Mouse (Mus musculus): ENCODE measurements at regions not wholly inside any gene's neighbourhood (a gene's known extent, or its start where the extent isn't known, plus 50 kb on each side); places are given as distances from the start of the nearest gene placed in this dataset.
A peak's percentile ranks its signal among the peaks of the same experiment; 100 is the strongest.
"Not testable (repeated sequence)": the region's sequence is repeated elsewhere in the genome, so short reads cannot be mapped to it uniquely, and the experiment has no call there.

DNA sequence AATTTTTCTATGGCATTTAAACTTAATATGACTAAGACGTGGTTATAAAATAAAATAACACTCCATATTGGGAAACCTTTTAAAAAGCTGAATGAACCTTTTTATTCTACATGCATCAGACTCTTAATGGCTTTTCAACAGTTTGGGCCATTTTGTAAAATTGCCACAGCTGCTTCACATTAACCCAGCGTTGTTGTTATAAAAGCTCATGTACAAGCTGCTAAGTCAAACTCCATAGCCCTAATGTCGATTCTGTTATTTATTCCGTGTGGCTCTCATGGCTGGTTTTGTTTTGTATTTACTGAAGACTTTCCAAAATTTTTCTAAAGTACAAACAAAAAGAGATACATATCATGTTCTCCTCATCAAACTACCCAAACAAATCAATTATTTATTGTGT, 268.1 kb upstream of the Hand2 start:
- ATAC-seq (ENCODE audit: low read depth): no peak
- Histone ChIP-seq H3K4me2 (ENCODE audit: low read depth, low read length) (no peak overlapping the region), H3K4me3 (ENCODE audit: low read depth, low read length) (no peak overlapping the region)

DNA sequence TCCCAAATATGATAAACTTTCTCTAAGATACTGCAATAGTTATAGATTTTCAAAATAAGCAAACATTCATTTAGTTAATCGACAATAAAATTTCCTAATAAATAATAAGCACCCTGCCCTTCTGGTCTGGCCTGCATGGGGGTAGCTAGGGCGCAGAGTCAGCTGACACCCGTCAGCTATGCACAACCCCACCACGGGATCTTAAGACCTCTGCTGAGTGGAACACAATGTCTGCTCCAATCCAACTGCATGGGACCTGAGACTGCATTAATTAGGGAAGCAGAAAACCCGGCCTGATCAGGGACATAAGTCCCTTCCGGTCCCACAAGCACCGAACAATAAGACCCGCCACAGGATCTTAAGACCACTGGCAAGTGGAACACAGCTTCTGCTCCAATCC, 243.8 kb upstream of the Hand2 start:
- Histone ChIP-seq H3K4me1 (ENCODE audit: control insufficient read depth, insufficient read depth, low read length) (no peaks in the 10 kb centered on the region), H3K9me3 (ENCODE audit: control insufficient read depth, low read length) (no peaks in the 10 kb centered on the region)
- DNase-seq (ENCODE audit: low spot score): no peak

More for the DNA sequence above, 268.1 kb upstream of the Hand2 start:
- H3K36me3 ChIP-seq (ENCODE audit: control insufficient read depth, insufficient read depth, low read length): no peaks in the 10 kb centered on the region
- DNase-seq (ENCODE audit: low spot score): peak; percentile 27
- no peak overlapping the region for H3K9ac ChIP-seq (ENCODE audit: low read depth, low read length)
- 34% methylated on average over 4 of the region's 4 CpGs for WGBS
- H3K27me3 ChIP-seq (replicated peaks; ENCODE audit: control insufficient read depth, insufficient read depth, low read length): no peaks in the 10 kb centered on the region
- no peak overlapping the region for H3K27ac ChIP-seq (replicated peaks; ENCODE audit: low read depth, low read length)
- H3K4me1 ChIP-seq (ENCODE audit: control insufficient read depth, insufficient read depth, low read length): no peaks in the 10 kb centered on the region
- no peaks in the 10 kb centered on the region for H3K9me3 ChIP-seq (ENCODE audit: control insufficient read depth, low read length)

DNA sequence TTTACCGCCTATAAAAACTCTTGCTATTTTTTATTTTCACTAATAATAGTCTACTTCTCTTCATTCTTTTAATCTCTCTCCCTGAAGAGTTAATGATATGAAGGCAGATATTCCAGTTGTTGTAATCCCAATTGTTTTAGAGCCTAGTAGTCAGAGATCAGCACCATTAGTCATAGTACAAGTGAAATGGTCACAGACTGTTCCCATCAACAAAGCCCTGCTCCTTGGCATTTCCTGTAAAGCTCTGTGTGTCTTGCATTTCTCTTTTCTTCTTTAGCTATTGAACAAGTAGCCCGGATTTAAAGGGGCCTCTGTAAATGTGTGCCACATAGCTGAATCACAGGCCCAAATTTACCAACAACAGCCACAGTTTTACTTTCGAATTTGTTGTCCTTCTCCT, 234.0 kb upstream of the Hand2 start:
- Histone ChIP-seq H3K27ac (replicated peaks; ENCODE audit: low read depth, low read length) (no peak overlapping the region), H3K36me3 (ENCODE audit: control insufficient read depth, insufficient read depth, low read length) (no peaks in the 10 kb centered on the region), H3K9me3 (ENCODE audit: control insufficient read depth, low read length) (no peaks in the 10 kb centered on the region), H3K4me3 (ENCODE audit: low read depth, low read length) (no peak overlapping the region), H3K4me2 (ENCODE audit: low read depth, low read length) (no peak overlapping the region), H3K27me3 (replicated peaks; ENCODE audit: control insufficient read depth, insufficient read depth, low read length) (no peaks in the 10 kb centered on the region), H3K9ac (ENCODE audit: low read depth, low read length) (no peak overlapping the region), H3K4me1 (ENCODE audit: control insufficient read depth, insufficient read depth, low read length) (no peaks in the 10 kb centered on the region)
- WGBS: 65% methylated on average over 3 of the region's 3 CpGs
- no peak for ATAC-seq (ENCODE audit: low read depth)
- DNase-seq (ENCODE audit: low spot score): no peak

More for the DNA sequence above, 243.8 kb upstream of the Hand2 start:
- ATAC-seq (ENCODE audit: low read depth): no peak
- H3K4me2 ChIP-seq (ENCODE audit: low read depth, low read length): no peak overlapping the region
- no peak overlapping the region for H3K9ac ChIP-seq (ENCODE audit: low read depth, low read length)
- WGBS: 86% methylated on average over 8 of the region's 8 CpGs
- H3K4me3 ChIP-seq (ENCODE audit: low read depth, low read length): no peak overlapping the region
- no peaks in the 10 kb centered on the region for H3K27me3 ChIP-seq (replicated peaks; ENCODE audit: control insufficient read depth, insufficient read depth, low read length)
- H3K27ac ChIP-seq (replicated peaks; ENCODE audit: low read depth, low read length): no peak overlapping the region
- no peaks in the 10 kb centered on the region for H3K36me3 ChIP-seq (ENCODE audit: control insufficient read depth, insufficient read depth, low read length)

DNA sequence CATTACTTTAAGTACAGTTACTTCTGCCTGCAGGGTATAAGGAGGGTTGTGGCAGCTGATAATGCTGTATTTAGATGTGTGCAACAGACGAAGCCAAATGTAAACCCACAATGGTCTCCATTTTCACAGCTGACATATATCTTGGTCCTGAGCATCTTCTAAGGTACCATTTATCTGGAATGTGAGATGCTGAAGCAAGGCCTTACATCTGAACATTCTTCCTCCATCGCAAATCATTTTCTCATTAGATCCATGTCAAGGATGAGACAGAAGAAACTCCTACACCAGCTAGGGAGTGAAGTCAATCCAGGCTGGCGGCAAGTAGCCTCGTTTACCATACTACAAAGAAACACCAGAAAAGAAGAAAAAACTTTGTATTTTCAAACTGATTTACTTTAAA, 228.4 kb upstream of the Hand2 start:
- Histone ChIP-seq H3K9ac (ENCODE audit: low read depth, low read length) (no peak overlapping the region), H3K27me3 (replicated peaks; ENCODE audit: control insufficient read depth, insufficient read depth, low read length) (no peaks in the 10 kb centered on the region), H3K4me1 (ENCODE audit: control insufficient read depth, insufficient read depth, low read length) (no peaks in the 10 kb centered on the region), H3K36me3 (ENCODE audit: control insufficient read depth, insufficient read depth, low read length) (no peaks in the 10 kb centered on the region), H3K4me2 (ENCODE audit: low read depth, low read length) (no peak overlapping the region), H3K27ac (replicated peaks; ENCODE audit: low read depth, low read length) (no peak overlapping the region), H3K4me3 (ENCODE audit: low read depth, low read length) (no peak overlapping the region), H3K9me3 (ENCODE audit: control insufficient read depth, low read length) (no peaks in the 10 kb centered on the region)
- WGBS: 85% methylated on average over 4 of the region's 4 CpGs
- no peak for ATAC-seq (ENCODE audit: low read depth)
- DNase-seq (ENCODE audit: low spot score): no peak

DNA sequence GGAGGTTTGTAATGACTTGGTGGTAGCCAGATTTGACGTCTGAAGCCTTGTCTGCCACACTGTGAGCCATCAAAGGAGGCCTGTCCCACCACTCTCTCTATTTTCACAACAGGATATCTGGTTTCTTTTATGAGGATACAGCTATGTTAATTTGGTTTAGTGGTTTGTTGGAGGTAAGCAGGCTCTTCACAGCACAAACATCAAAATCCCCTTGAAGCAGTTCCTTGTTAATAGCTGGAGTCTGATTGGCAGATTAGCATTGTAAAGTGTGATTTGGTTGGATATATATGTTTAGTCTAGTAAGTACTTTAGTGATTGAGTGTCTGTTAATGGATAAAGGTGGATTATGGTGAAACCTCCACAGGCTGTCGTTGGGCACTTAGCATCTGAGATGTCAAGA, 225.6 kb upstream of the Hand2 start:
- no peak overlapping the region for H3K4me3 ChIP-seq (ENCODE audit: low read depth, low read length)
- DNase-seq (ENCODE audit: low spot score): no peak
- H3K27me3 ChIP-seq (replicated peaks; ENCODE audit: control insufficient read depth, insufficient read depth, low read length): no peaks in the 10 kb centered on the region
- no peaks in the 10 kb centered on the region for H3K9me3 ChIP-seq (ENCODE audit: control insufficient read depth, low read length)
- H3K4me1 ChIP-seq (ENCODE audit: control insufficient read depth, insufficient read depth, low read length): no peaks in the 10 kb centered on the region
- ATAC-seq (ENCODE audit: low read depth): no peak
- WGBS: 33% methylated on average over 2 of the region's 2 CpGs
- no peak overlapping the region for H3K27ac ChIP-seq (replicated peaks; ENCODE audit: low read depth, low read length)
- H3K9ac ChIP-seq (ENCODE audit: low read depth, low read length): no peak overlapping the region
- H3K4me2 ChIP-seq (ENCODE audit: low read depth, low read length): no peak overlapping the region
- no peaks in the 10 kb centered on the region for H3K36me3 ChIP-seq (ENCODE audit: control insufficient read depth, insufficient read depth, low read length)

DNA sequence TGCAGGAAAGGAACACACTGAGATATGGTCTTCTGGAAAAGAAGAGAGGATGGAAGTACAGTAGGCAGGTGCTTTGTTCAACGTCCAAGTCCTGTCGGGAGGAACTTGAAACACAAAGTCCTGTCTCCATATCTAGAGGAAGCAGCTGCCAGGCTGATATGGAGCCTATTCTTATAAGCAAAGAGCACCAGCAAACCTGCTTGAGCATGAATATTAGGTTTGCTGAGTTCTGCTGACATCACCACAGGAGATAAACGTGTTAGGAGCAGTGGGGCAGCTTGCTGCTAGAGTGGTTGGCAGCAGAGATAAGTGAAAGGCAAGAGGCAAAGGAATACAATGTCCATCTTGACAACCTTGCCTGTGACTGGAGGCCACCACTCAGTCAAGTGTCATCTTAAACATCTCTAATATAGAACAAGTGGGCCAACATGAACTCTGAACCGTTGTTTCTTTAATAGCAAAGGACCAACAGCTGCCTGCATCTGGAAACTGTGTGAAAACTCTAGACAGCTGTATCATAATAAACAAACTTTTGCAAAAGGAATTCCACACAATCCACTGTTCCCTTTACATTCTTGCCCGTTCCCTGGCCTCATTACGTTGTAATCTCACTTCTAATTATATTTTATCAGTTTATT, 209.9 kb upstream of the Hand2 start:
- not testable (repeated sequence) for H3K4me3 ChIP-seq (ENCODE audit: low read depth, low read length); H3K4me2 ChIP-seq (ENCODE audit: low read depth, low read length); H3K36me3 ChIP-seq (ENCODE audit: control insufficient read depth, insufficient read depth, low read length); H3K27me3 ChIP-seq (replicated peaks; ENCODE audit: control insufficient read depth, insufficient read depth, low read length); H3K9ac ChIP-seq (ENCODE audit: low read depth, low read length); H3K9me3 ChIP-seq (ENCODE audit: control insufficient read depth, low read length); ATAC-seq (ENCODE audit: low read depth); H3K4me1 ChIP-seq (ENCODE audit: control insufficient read depth, insufficient read depth, low read length); DNase-seq (ENCODE audit: low spot score); H3K27ac ChIP-seq (replicated peaks; ENCODE audit: low read depth, low read length)
- 42% methylated on average over 2 of the region's 6 CpGs for WGBS

DNA sequence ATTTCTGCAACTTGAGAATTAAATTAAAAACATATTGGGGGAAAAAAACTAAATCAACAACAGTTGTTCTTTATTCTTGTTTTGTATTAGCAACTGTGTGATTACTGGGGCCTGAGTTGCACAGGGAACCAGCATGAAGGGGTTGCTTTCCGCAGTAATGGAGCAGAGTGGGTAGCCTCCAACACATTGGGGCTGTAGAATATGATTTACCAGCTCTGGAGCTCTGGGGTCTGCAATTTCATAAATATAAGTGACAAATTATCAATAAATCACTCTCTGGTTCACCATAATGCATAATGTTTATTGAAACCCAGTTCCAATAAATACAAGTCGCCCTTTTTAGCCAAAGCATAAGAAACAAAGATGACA, 209.4 kb upstream of the Hand2 start:
- Histone ChIP-seq H3K9me3 (ENCODE audit: control insufficient read depth, low read length) (peaks cover 4% of the 10 kb centered on the region; the same call in 1 of the 2 replicates), H3K27me3 (replicated peaks; ENCODE audit: control insufficient read depth, insufficient read depth, low read length) (no peaks in the 10 kb centered on the region), H3K4me1 (ENCODE audit: control insufficient read depth, insufficient read depth, low read length) (no peaks in the 10 kb centered on the region), H3K27ac (replicated peaks; ENCODE audit: low read depth, low read length) (no peak overlapping the region), H3K4me3 (ENCODE audit: low read depth, low read length) (no peak overlapping the region), H3K4me2 (ENCODE audit: low read depth, low read length) (no peak overlapping the region), H3K36me3 (ENCODE audit: control insufficient read depth, insufficient read depth, low read length) (no peaks in the 10 kb centered on the region), H3K9ac (ENCODE audit: low read depth, low read length) (no peak overlapping the region)
- 44% methylated on average over 2 of the region's 2 CpGs for WGBS
- DNase-seq (ENCODE audit: low spot score) (no peak), ATAC-seq (ENCODE audit: low read depth) (no peak)

DNA sequence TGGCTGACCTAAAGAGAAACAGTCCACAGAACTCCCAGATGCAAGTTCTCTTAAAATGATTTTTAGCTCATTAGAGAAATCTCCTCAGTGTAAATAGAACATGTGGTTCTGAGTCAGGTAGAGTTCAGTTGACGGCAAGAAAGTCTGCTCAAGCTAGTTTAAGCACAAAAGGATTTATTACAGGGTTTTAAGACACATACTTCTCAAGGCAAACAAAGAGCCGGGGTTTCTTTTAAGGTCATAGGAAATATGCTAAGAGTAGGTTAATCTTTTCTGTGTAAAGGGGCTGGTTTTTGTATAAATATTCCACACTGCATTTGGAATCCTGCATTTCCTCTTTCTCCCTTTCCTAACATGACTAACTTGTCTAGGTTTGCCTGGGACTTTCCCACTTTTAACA, 206.9 kb upstream of the Hand2 start:
- ATAC-seq (ENCODE audit: low read depth) (no peak), DNase-seq (ENCODE audit: low spot score) (no peak)
- WGBS: 64% methylated on average over 2 of the region's 2 CpGs
- no peaks in the 10 kb centered on the region for H3K27me3 ChIP-seq (replicated peaks; ENCODE audit: control insufficient read depth, insufficient read depth, low read length)
- H3K4me1 ChIP-seq (ENCODE audit: control insufficient read depth, insufficient read depth, low read length): no peaks in the 10 kb centered on the region
- H3K4me3 ChIP-seq (ENCODE audit: low read depth, low read length): no peak overlapping the region
- no peak overlapping the region for H3K27ac ChIP-seq (replicated peaks; ENCODE audit: low read depth, low read length)
- H3K9ac ChIP-seq (ENCODE audit: low read depth, low read length): no peak overlapping the region
- H3K36me3 ChIP-seq (ENCODE audit: control insufficient read depth, insufficient read depth, low read length): no peaks in the 10 kb centered on the region
- H3K9me3 ChIP-seq (ENCODE audit: control insufficient read depth, low read length): peaks cover 4% of the 10 kb centered on the region; the same call in 1 of the 2 replicates
- H3K4me2 ChIP-seq (ENCODE audit: low read depth, low read length): no peak overlapping the region

DNA sequence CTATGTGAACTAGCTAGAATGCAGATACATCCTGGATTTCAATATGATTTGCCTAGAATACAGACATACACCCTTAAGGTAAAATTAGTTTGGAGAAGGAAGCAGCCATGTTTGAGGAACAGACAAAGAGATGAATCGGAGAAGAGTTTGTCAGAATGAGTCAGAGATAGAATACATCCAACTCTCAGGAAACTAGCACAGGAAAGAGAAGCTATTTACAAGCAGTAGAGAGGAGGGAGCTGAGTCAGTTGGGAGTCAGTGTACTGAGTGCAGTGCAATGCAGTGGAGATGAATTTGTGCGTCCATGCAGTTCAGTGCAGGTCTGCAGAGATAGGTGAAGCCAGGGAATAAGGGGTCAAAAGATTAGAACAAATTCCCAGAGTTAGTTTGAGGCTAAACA, 205.5 kb upstream of the Hand2 start:
- H3K27me3 ChIP-seq (replicated peaks; ENCODE audit: control insufficient read depth, insufficient read depth, low read length): no peaks in the 10 kb centered on the region
- H3K4me3 ChIP-seq (ENCODE audit: low read depth, low read length): no peak overlapping the region
- peaks cover 4% of the 10 kb centered on the region; the same call in 1 of the 2 replicates for H3K9me3 ChIP-seq (ENCODE audit: control insufficient read depth, low read length)
- H3K36me3 ChIP-seq (ENCODE audit: control insufficient read depth, insufficient read depth, low read length): no peaks in the 10 kb centered on the region
- no peak for ATAC-seq (ENCODE audit: low read depth)
- 98% methylated on average over 2 of the region's 2 CpGs for WGBS
- no peak overlapping the region for H3K4me2 ChIP-seq (ENCODE audit: low read depth, low read length)
- no peak overlapping the region for H3K27ac ChIP-seq (replicated peaks; ENCODE audit: low read depth, low read length)
- no peaks in the 10 kb centered on the region for H3K4me1 ChIP-seq (ENCODE audit: control insufficient read depth, insufficient read depth, low read length)
- DNase-seq (ENCODE audit: low spot score): no peak
- H3K9ac ChIP-seq (ENCODE audit: low read depth, low read length): no peak overlapping the region

All from embryonic facial prominence, embryonic 14.5 days (tissue).